Mouse (Mus musculus): ENCODE results near the gene Gm10772. TPM values are rescaled to one million over a fixed set of nuclear protein-coding genes. Genes with fewer than 3 reads are reported as not detected.
"Not testable (repeated sequence)": the region's sequence is repeated elsewhere in the genome, so short reads cannot be mapped to it uniquely, and the experiment has no call there.

The Gm10772 gene
- not detected in 2 replicates for polyA plus RNA-seq (2011; ENCODE audit: insufficient read length, low read depth, missing spikeins)

GRCm38 (mm10) chr13:66227473-66227872, at the start of gene Gm10772:
TSS of gene Gm10772 (minus strand) at chr13:66227573.
- not testable (repeated sequence) for H3K27ac ChIP-seq (ENCODE audit: insufficient read depth, low read length); H3K4me3 ChIP-seq (ENCODE audit: insufficient read depth, low read length); H3K4me1 ChIP-seq (ENCODE audit: control insufficient read depth, insufficient read depth, low read length)

GRCm38 (mm10) chr13:66263914-66264313, 36.5 kb upstream of the Gm10772 start:
- not testable (repeated sequence) for H3K4me1 ChIP-seq (ENCODE audit: control insufficient read depth, insufficient read depth, low read length); H3K4me3 ChIP-seq (ENCODE audit: insufficient read depth, low read length); H3K27ac ChIP-seq (ENCODE audit: insufficient read depth, low read length)

GRCm38 (mm10) chr13:66263141-66263540, 35.8 kb upstream of the Gm10772 start:
- H3K4me3 ChIP-seq (ENCODE audit: insufficient read depth, low read length); H3K27ac ChIP-seq (ENCODE audit: insufficient read depth, low read length); H3K4me1 ChIP-seq (ENCODE audit: control insufficient read depth, insufficient read depth, low read length): not testable (repeated sequence)

GRCm38 (mm10) chr13:66214349-66214748, 13.0 kb downstream of the Gm10772 start:
- H3K27ac ChIP-seq (ENCODE audit: insufficient read depth, low read length), result no peak overlapping the region
- no peaks in the 10 kb centered on the region for H3K4me1 ChIP-seq (ENCODE audit: control insufficient read depth, insufficient read depth, low read length)
- TF ChIP-seq CTCF (IDR thresholded peaks at IDR 0.05; ENCODE audit: borderline replicate concordance, insufficient read depth, low read length), result no peak
- TF ChIP-seq POLR2A (IDR thresholded peaks at IDR 0.05; ENCODE audit: low read depth, low read length), result no peak
- no peak overlapping the region for H3K4me3 ChIP-seq (ENCODE audit: insufficient read depth, low read length)

GRCm38 (mm10) chr13:66213811-66214210, 13.6 kb downstream of the Gm10772 start:
- not testable (repeated sequence) for H3K4me3 ChIP-seq (ENCODE audit: insufficient read depth, low read length); H3K4me1 ChIP-seq (ENCODE audit: control insufficient read depth, insufficient read depth, low read length); H3K27ac ChIP-seq (ENCODE audit: insufficient read depth, low read length)

- not testable (repeated sequence) for H3K27ac ChIP-seq (ENCODE audit: insufficient read depth, low read length); H3K4me1 ChIP-seq (ENCODE audit: control insufficient read depth, insufficient read depth, low read length)
Observed at GRCm38 (mm10) chr13:66179172-66179571, 48.2 kb downstream of the Gm10772 start.

More at GRCm38 (mm10) chr13:66179172-66179571, 48.2 kb downstream of the Gm10772 start:
- not testable (repeated sequence) for H3K4me3 ChIP-seq (ENCODE audit: insufficient read depth, low read length)

Other genes starting within 250 kb of the Gm10772 start
- gene Gm10324, start 108.0 kb downstream of the Gm10772 start, polyA plus RNA-seq (2011; ENCODE audit: insufficient read length, low read depth, missing spikeins), result not detected in 2 replicates
- not detected in 2 replicates for gene 2410141K09Rik, start 213.5 kb upstream of the Gm10772 start, polyA plus RNA-seq (2011; ENCODE audit: insufficient read length, low read depth, missing spikeins)